Mouse (Mus musculus): ENCODE measurements around the gene Slc23a4. TPM values are rescaled to one million over a fixed set of nuclear protein-coding genes. Genes with fewer than 3 reads are reported as not detected.

Slc23a4 gene
- polyA plus RNA-seq, 1 experiment from 2014 or later, result 0.33 TPM

DNA sequence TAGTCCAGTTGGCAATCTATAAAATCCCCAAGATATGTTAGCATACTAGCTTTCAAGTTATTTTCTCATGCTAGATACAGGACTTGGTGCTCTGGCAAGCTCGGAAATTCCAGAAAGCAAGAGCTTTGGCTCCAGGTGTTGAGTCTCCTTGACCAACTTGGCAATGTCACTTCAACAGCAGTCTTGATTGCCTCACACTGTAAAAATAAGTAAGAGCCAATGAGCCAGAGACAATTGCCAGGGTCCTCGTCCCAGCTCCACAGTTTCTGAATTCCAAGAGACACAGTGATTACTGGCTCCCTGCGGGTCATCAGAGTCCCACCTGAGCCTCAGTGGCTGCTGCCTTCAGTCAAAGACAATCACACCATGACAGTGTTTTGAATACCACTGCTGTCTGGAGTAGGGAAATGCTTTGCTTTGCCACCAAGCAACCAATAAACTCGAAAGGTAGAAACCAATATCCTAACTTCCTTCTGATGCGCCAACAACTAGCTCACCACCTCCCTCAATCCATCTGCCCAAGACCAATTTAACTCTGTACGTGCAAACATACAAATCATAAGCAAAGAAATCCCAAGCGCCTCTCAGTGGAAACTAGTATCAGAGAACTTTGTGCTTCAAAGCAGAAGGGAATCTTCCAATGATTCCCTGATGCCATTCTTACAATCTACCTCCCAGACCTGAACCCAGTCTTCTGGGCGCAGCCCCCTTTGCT, 78.4 kb downstream of the Slc23a4 start:
- H3K9ac ChIP-seq, result peak overlapping the region; percentile 84
- peak overlapping the region; percentile 98 for H3K27ac ChIP-seq
- H3K27me3 ChIP-seq (replicated peaks), result no peaks in the 10 kb centered on the region
- H3K36me3 ChIP-seq, result peaks cover 42% of the 10 kb centered on the region
- H3K4me3 ChIP-seq, result peak overlapping the region; percentile 74
- H3K4me2 ChIP-seq, result peak overlapping the region; percentile 79
- no peaks in the 10 kb centered on the region for H3K9me3 ChIP-seq (replicated peaks)
- no peak for ATAC-seq
- H3K4me1 ChIP-seq, result peaks cover 73% of the 10 kb centered on the region
- WGBS (ENCODE audit: insufficient replicate concordance), result 40% methylated on average over 8 of the region's 8 CpGs

- ATAC-seq, result peak; percentile 38
- H3K9ac ChIP-seq, result peak overlapping the region; percentile 67
Measured at GRCm38 (mm10) chr6:34907696-34908260, 80.4 kb downstream of the Slc23a4 start.

GRCm38 (mm10) chr6:34907121-34907614, 81.0 kb downstream of the Slc23a4 start:
- WGBS (ENCODE audit: insufficient replicate concordance), result 29% methylated on average over 2 of the region's 2 CpGs
- Histone ChIP-seq H3K36me3 (peaks cover 68% of the 10 kb centered on the region), H3K4me1 (peaks cover 84% of the 10 kb centered on the region), H3K9ac (peak overlapping the region; percentile 70), H3K4me3 (peak overlapping the region; percentile 39), H3K9me3 (replicated peaks) (no peaks in the 10 kb centered on the region), H3K4me2 (peak overlapping the region; percentile 79), H3K27me3 (replicated peaks) (no peaks in the 10 kb centered on the region), H3K27ac (peak overlapping the region; percentile 98)
- ATAC-seq, result peak; percentile 84

More at GRCm38 (mm10) chr6:34907696-34908260, 80.4 kb downstream of the Slc23a4 start:
- peaks cover 79% of the 10 kb centered on the region for H3K4me1 ChIP-seq
- H3K4me2 ChIP-seq, result peak overlapping the region; percentile 79
- H3K9me3 ChIP-seq (replicated peaks), result no peaks in the 10 kb centered on the region
- H3K4me3 ChIP-seq, result peak overlapping the region; percentile 39
- 61% methylated on average over 18 of the region's 18 CpGs for WGBS (ENCODE audit: insufficient replicate concordance)
- peaks cover 62% of the 10 kb centered on the region for H3K36me3 ChIP-seq
- peak overlapping the region; percentile 98 for H3K27ac ChIP-seq
- no peaks in the 10 kb centered on the region for H3K27me3 ChIP-seq (replicated peaks)

DNA sequence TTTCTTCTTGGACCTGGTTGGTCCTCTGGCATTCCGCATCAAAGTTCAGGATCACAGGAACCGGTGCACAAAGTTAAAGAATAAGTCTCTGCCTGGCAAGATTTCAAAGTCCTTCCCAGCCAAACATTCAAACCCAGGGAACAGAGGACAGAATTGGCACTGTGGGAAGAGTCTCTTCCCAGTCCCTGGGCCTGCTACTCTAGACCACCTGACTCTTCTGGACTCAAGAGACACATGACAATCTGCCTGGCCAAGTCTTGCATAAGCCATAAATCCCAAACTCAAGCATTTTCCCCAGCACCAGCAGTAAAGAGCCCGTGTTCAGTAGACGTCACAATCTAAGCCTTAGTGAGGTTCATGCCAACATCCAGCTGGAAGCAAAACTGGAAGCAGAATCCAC, 81.5 kb downstream of the Slc23a4 start:
- Histone ChIP-seq H3K4me2 (peak overlapping the region; percentile 79), H3K27ac (peak overlapping the region; percentile 98), H3K9ac (peak overlapping the region; percentile 70), H3K27me3 (replicated peaks) (no peaks in the 10 kb centered on the region), H3K4me3 (peak overlapping the region; percentile 39; the same call in 1 of the 2 replicates), H3K36me3 (peaks cover 73% of the 10 kb centered on the region), H3K4me1 (peaks cover 84% of the 10 kb centered on the region), H3K9me3 (replicated peaks) (no peaks in the 10 kb centered on the region)
- 88% methylated on average over 4 of the region's 4 CpGs for WGBS (ENCODE audit: insufficient replicate concordance)
- ATAC-seq, result no peak

DNA sequence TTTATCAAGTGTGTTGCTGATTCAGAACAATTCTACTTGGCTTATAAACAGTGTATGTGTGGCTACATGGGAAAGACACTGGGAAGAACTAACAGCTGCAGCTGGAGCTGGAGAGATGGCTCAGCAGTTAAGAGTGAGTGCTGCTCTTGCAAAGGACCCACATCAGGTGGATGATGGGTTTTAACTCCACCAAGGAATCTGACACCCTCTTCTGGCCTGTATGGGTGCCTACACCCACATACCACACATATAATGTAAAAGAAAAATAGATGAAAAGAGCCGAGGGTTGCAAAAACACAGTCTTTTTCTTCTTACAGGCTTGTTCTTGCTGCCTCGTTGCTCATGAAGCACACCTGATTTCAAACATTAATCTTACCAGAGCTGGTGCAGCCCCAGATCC, 82.1 kb downstream of the Slc23a4 start:
- peaks cover 79% of the 10 kb centered on the region for H3K4me1 ChIP-seq
- H3K9ac ChIP-seq, result peak overlapping the region; percentile 70
- H3K4me3 ChIP-seq, result no peak overlapping the region
- ATAC-seq, result no peak
- peak overlapping the region; percentile 98 for H3K27ac ChIP-seq
- H3K9me3 ChIP-seq (replicated peaks), result no peaks in the 10 kb centered on the region
- 63% methylated on average over 2 of the region's 2 CpGs for WGBS (ENCODE audit: insufficient replicate concordance)
- no peaks in the 10 kb centered on the region for H3K27me3 ChIP-seq (replicated peaks)
- H3K36me3 ChIP-seq, result peaks cover 79% of the 10 kb centered on the region
- peak overlapping the region; percentile 79 for H3K4me2 ChIP-seq

- Histone ChIP-seq H3K36me3 (peaks cover 96% of the 10 kb centered on the region), H3K4me2 (no peak overlapping the region), H3K9ac (no peak overlapping the region), H3K9me3 (replicated peaks) (no peaks in the 10 kb centered on the region), H3K4me3 (no peak overlapping the region), H3K27ac (peak overlapping the region; percentile 52), H3K27me3 (replicated peaks) (no peaks in the 10 kb centered on the region), H3K4me1 (peaks cover 74% of the 10 kb centered on the region)
- ATAC-seq, result no peak
- 86% methylated on average over 6 of the region's 6 CpGs for WGBS (ENCODE audit: insufficient replicate concordance)
Measured at GRCm38 (mm10) chr6:34904361-34904760, 83.8 kb downstream of the Slc23a4 start.

DNA sequence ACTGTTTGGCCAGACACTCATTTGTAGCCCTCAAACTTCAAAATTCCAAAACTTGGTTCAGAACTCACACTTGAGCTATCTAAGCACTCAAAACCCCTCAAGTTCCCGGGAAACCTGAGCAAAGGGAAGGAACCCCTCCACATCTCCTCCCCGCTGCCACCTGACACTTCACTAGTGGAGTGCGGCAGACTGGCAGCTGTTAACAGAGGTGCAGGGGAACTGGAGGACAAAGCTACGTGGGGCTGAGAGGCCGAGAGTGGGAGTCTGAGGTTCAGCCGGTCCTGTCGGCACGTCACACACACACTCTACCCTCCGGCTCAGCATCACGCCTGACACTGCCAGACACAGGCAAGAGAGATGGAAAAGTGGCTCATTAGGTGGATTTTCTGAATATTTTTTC, 84.4 kb downstream of the Slc23a4 start:
- Histone ChIP-seq H3K36me3 (peaks cover 96% of the 10 kb centered on the region), H3K4me1 (peaks cover 74% of the 10 kb centered on the region)

GRCm38 (mm10) chr6:34903441-34903840, 84.8 kb downstream of the Slc23a4 start:
- Histone ChIP-seq H3K9me3 (replicated peaks) (no peaks in the 10 kb centered on the region), H3K4me3 (no peak overlapping the region), H3K27me3 (replicated peaks) (no peaks in the 10 kb centered on the region), H3K36me3 (peaks cover 94% of the 10 kb centered on the region), H3K4me1 (peaks cover 70% of the 10 kb centered on the region), H3K9ac (0 out of 2 replicates have a peak overlapping the region, but pooled peaks have one; percentile 7), H3K27ac (no peak overlapping the region), H3K4me2 (no peak overlapping the region; the same call in 1 of the 2 replicates)
- WGBS (ENCODE audit: insufficient replicate concordance), result 63% methylated on average over 5 of the region's 5 CpGs
- no peak for ATAC-seq

More for the DNA sequence above, 84.4 kb downstream of the Slc23a4 start:
- H3K27me3 ChIP-seq (replicated peaks), result no peaks in the 10 kb centered on the region
- no peak overlapping the region for H3K4me3 ChIP-seq
- no peaks in the 10 kb centered on the region for H3K9me3 ChIP-seq (replicated peaks)
- H3K4me2 ChIP-seq, result peak overlapping the region; percentile 27
- 0 out of 2 replicates have a peak overlapping the region, but pooled peaks have one; percentile 7 for H3K9ac ChIP-seq
- 82% methylated on average over 10 of the region's 10 CpGs for WGBS (ENCODE audit: insufficient replicate concordance)
- peak overlapping the region; percentile 52 for H3K27ac ChIP-seq
- ATAC-seq, result no peak

DNA sequence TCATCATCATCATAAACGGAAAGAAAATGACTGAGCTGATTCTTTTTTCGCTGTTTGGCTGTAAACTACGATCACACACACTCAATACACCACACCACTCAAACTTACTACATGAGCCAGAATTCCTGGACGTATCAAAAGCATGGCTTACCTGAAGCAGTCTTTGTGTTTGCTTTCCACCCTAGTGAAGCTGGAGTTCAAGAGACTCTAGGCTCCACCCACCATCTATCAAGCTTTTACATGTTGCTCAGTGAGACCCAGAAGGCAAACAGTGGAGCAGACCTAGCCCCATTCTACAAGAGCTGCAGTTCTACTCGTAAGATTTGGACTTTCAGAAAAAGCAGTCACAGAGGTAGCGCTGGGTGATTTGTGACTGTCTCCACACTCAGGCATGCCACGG, 85.6 kb downstream of the Slc23a4 start:
- H3K27ac ChIP-seq, result no peak overlapping the region
- H3K4me1 ChIP-seq, result peaks cover 61% of the 10 kb centered on the region
- WGBS (ENCODE audit: insufficient replicate concordance), result 86% methylated on average over 7 of the region's 7 CpGs
- no peak overlapping the region for H3K9ac ChIP-seq
- H3K4me2 ChIP-seq, result no peak overlapping the region
- no peak overlapping the region for H3K4me3 ChIP-seq
- H3K9me3 ChIP-seq (replicated peaks), result no peaks in the 10 kb centered on the region
- H3K36me3 ChIP-seq, result peaks cover 96% of the 10 kb centered on the region
- H3K27me3 ChIP-seq (replicated peaks), result no peaks in the 10 kb centered on the region
- no peak for ATAC-seq

GRCm38 (mm10) chr6:34901911-34902444, 86.2 kb downstream of the Slc23a4 start:
- 61% methylated on average over 9 of the region's 9 CpGs for WGBS (ENCODE audit: insufficient replicate concordance)
- Histone ChIP-seq H3K4me3 (no peak overlapping the region), H3K36me3 (peaks cover 98% of the 10 kb centered on the region), H3K9ac (no peak overlapping the region), H3K9me3 (replicated peaks) (no peaks in the 10 kb centered on the region), H3K4me2 (no peak overlapping the region), H3K4me1 (peaks cover 55% of the 10 kb centered on the region), H3K27ac (no peak overlapping the region), H3K27me3 (replicated peaks) (no peaks in the 10 kb centered on the region)
- ATAC-seq, result no peak

DNA sequence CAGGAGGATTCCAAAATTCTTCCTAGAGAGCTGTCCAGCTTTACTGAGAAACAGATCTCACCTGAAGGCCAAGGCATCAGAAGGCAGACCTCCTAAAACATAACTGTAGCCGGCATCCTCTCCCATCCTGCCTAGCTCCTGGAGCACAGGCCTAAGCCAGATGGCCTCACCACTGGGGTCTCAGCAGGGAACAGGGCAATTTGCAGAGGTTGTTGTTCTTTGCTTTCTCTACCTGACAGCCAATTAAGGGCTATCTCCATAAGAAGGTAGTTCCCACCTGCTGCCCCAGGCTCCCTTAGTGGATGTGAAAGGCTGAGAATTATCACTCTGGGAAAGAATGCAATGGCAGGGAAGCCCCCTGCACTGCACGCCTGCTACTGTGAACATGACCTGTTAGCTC, 87.2 kb downstream of the Slc23a4 start:
- H3K27ac ChIP-seq, result no peak overlapping the region
- H3K27me3 ChIP-seq (replicated peaks), result no peaks in the 10 kb centered on the region
- H3K36me3 ChIP-seq, result peaks cover 98% of the 10 kb centered on the region
- no peak overlapping the region for H3K4me2 ChIP-seq
- peaks cover 45% of the 10 kb centered on the region for H3K4me1 ChIP-seq
- ATAC-seq, result no peak
- H3K9ac ChIP-seq, result no peak overlapping the region
- H3K9me3 ChIP-seq (replicated peaks), result no peaks in the 10 kb centered on the region
- no peak overlapping the region for H3K4me3 ChIP-seq
- 74% methylated on average over 2 of the region's 2 CpGs for WGBS (ENCODE audit: insufficient replicate concordance)

DNA sequence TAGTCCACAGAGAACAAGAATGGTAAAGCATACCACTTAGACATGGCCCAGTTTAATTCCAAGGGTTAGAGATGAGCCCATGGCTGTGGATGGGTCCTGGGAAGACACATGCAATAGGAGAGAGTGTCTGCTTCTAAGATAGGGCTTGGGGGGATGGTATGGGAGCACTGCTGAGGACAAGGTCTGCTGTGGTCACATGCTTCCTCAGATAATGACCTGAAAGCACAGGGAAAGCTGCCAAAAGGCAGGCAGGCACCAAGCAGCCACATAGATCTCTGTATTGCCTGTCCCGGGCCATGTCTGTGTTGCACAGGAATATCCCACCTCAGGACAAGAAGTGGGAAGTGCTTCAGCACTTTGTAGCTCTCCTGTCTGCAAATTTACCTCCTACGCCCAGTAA, 89.1 kb downstream of the Slc23a4 start:
- peak; percentile 44; the same call in 1 of the 2 replicates for ATAC-seq
- Histone ChIP-seq H3K27ac (no peak overlapping the region), H3K27me3 (replicated peaks) (no peaks in the 10 kb centered on the region), H3K36me3 (peaks cover 98% of the 10 kb centered on the region), H3K4me2 (no peak overlapping the region), H3K9ac (no peak overlapping the region), H3K9me3 (replicated peaks) (no peaks in the 10 kb centered on the region), H3K4me3 (no peak overlapping the region), H3K4me1 (peaks cover 32% of the 10 kb centered on the region)
- WGBS (ENCODE audit: insufficient replicate concordance), result 72% methylated on average over 2 of the region's 2 CpGs

Data from liver, embryonic 12.5 days (tissue).